Mouse (Mus musculus) erythroblast, embryonic 14.5 days (primary cell): Measurements from ENCODE around the gene Tgif1. TPM values are rescaled to one million over a fixed set of nuclear protein-coding genes. Genes with fewer than 3 reads are reported as not detected.

ENCODE experiments used
- H3K27me3 ChIP-seq: 2 replicates; pipeline ENCODE4 v1.6.1; 2012; ENCODE audit warnings: inconsistent platforms; ENCODE audit not compliant: control insufficient read depth
- H3K36me3 ChIP-seq: 2 replicates; pipeline ENCODE4 v1.6.1; 2012; ENCODE audit warnings: mild to moderate bottlenecking, inconsistent platforms; ENCODE audit not compliant: control insufficient read depth
- H3K4me1 ChIP-seq: 2 replicates; pipeline ENCODE4 v1.6.1; 2012; ENCODE audit warnings: inconsistent platforms; ENCODE audit not compliant: control insufficient read depth
- H3K4me3 ChIP-seq: replicated peaks from 2 replicates; pipeline ENCODE3; 2012; ENCODE audit warnings: moderate library complexity, mild to moderate bottlenecking, inconsistent platforms
- H3K9me3 ChIP-seq: 2 replicates; pipeline ENCODE4 v1.6.1; 2012; ENCODE audit warnings: low read length, inconsistent platforms, mixed read lengths; ENCODE audit not compliant: control insufficient read depth
- GATA1 ChIP-seq: IDR thresholded peaks from 2 replicates; pipeline ENCODE4 v1.6.1; 2012; ENCODE audit warnings: low read length, inconsistent platforms, mixed read lengths
- TAL1 ChIP-seq: IDR thresholded peaks from 3 replicates; pipeline ENCODE4 v1.6.1; 2012; ENCODE audit warnings: low read length, inconsistent platforms, mixed read lengths
- polyA plus RNA-seq: library from polyadenylated mRNA; stranded (reverse); fragments of >175 nt; gene quantifications from 2 replicates; pipeline ENCODE4 v1.2.3, GENCODE M21; 2012

The Tgif1 gene
- polyA plus RNA-seq, 1 experiment, result 0.03 TPM

- H3K27me3 ChIP-seq, result no peaks in the 10 kb centered on the region
- peaks cover 10% of the 10 kb centered on the region for H3K4me1 ChIP-seq
- H3K36me3 ChIP-seq, result no peaks in the 10 kb centered on the region
- TF ChIP-seq TAL1 (no peak), GATA1 (no peak)
- H3K9me3 ChIP-seq, result no peaks in the 10 kb centered on the region
- H3K4me3 ChIP-seq, result no peak overlapping the region
These were observed 17.2 kb upstream of the Tgif1 start for GRCm38 (mm10) chr17:70870581-70870980.

- H3K4me1 ChIP-seq, result peaks cover 10% of the 10 kb centered on the region
- no peaks in the 10 kb centered on the region for H3K9me3 ChIP-seq
- TF ChIP-seq TAL1 (no peak), GATA1 (no peak)
- H3K36me3 ChIP-seq, result no peaks in the 10 kb centered on the region
- H3K27me3 ChIP-seq, result no peaks in the 10 kb centered on the region
- H3K4me3 ChIP-seq, result no peak overlapping the region
These were observed 15.4 kb upstream of the Tgif1 start for GRCm38 (mm10) chr17:70868577-70869229.

- Histone ChIP-seq H3K27me3 (no peaks in the 10 kb centered on the region), H3K4me3 (no peak overlapping the region), H3K9me3 (no peaks in the 10 kb centered on the region), H3K4me1 (no peaks in the 10 kb centered on the region; the same call in 1 of the 2 replicates), H3K36me3 (no peaks in the 10 kb centered on the region)
- TF ChIP-seq TAL1 (no peak), GATA1 (no peak)
These were observed 13.3 kb upstream of the Tgif1 start for GRCm38 (mm10) chr17:70866538-70867114.

- no peaks in the 10 kb centered on the region for H3K9me3 ChIP-seq
- TF ChIP-seq GATA1 (no peak), TAL1 (no peak)
- H3K4me1 ChIP-seq, result no peaks in the 10 kb centered on the region; the same call in 1 of the 2 replicates
- H3K36me3 ChIP-seq, result no peaks in the 10 kb centered on the region
- no peak overlapping the region for H3K4me3 ChIP-seq
- H3K27me3 ChIP-seq, result no peaks in the 10 kb centered on the region
These were observed 12.7 kb upstream of the Tgif1 start for GRCm38 (mm10) chr17:70866029-70866428.

GRCm38 (mm10) chr17:70865060-70865604 is 11.8 kb upstream of the Tgif1 start:
- TF ChIP-seq TAL1 (no peak), GATA1 (no peak)
- Histone ChIP-seq H3K4me3 (no peak overlapping the region), H3K36me3 (no peaks in the 10 kb centered on the region), H3K9me3 (no peaks in the 10 kb centered on the region), H3K4me1 (no peaks in the 10 kb centered on the region; the same call in 1 of the 2 replicates), H3K27me3 (no peaks in the 10 kb centered on the region)

- no peaks in the 10 kb centered on the region for H3K27me3 ChIP-seq
- TF ChIP-seq TAL1, result no peak
- no peak for TF ChIP-seq GATA1
- H3K4me3 ChIP-seq, result no peak overlapping the region
- no peaks in the 10 kb centered on the region for H3K9me3 ChIP-seq
- H3K4me1 ChIP-seq, result no peaks in the 10 kb centered on the region; the same call in 1 of the 2 replicates
- no peaks in the 10 kb centered on the region for H3K36me3 ChIP-seq
These were observed 11.3 kb upstream of the Tgif1 start for GRCm38 (mm10) chr17:70864645-70865044.

GRCm38 (mm10) chr17:70864117-70864516 is 10.8 kb upstream of the Tgif1 start:
- no peak overlapping the region for H3K4me3 ChIP-seq
- no peaks in the 10 kb centered on the region for H3K36me3 ChIP-seq
- H3K9me3 ChIP-seq, result no peaks in the 10 kb centered on the region
- no peaks in the 10 kb centered on the region for H3K27me3 ChIP-seq
- no peaks in the 10 kb centered on the region; the same call in 1 of the 2 replicates for H3K4me1 ChIP-seq
- no peak for TF ChIP-seq GATA1
- no peak for TF ChIP-seq TAL1

GRCm38 (mm10) chr17:70858814-70859213 is 5.5 kb upstream of the Tgif1 start:
- Histone ChIP-seq H3K4me1 (no peaks in the 10 kb centered on the region), H3K36me3 (no peaks in the 10 kb centered on the region), H3K27me3 (peaks cover 14% of the 10 kb centered on the region), H3K9me3 (no peaks in the 10 kb centered on the region), H3K4me3 (no peak overlapping the region)
- TF ChIP-seq GATA1, result no peak
- TF ChIP-seq TAL1, result no peak

- Histone ChIP-seq H3K36me3 (no peaks in the 10 kb centered on the region), H3K4me1 (peaks cover 13% of the 10 kb centered on the region), H3K27me3 (peaks cover 33% of the 10 kb centered on the region), H3K9me3 (no peaks in the 10 kb centered on the region), H3K4me3 (no peak overlapping the region)
- TF ChIP-seq GATA1, result no peak
- no peak for TF ChIP-seq TAL1
These were observed 3.6 kb upstream of the Tgif1 start for GRCm38 (mm10) chr17:70856871-70857415.
